Mouse (Mus musculus): ENCODE results near the gene Katnb1. TPM values are rescaled to one million over a fixed set of nuclear protein-coding genes. Genes with fewer than 3 reads are reported as not detected.

Gene Katnb1
- polyA plus RNA-seq, 1 experiment: 20.0 TPM

GRCm38 (mm10) chr8:95144631-95145015, 63.6 kb downstream of the Katnb1 start:
- no peak overlapping the region for H3K4me3 ChIP-seq

GRCm38 (mm10) chr8:95146044-95146745, 65.2 kb downstream of the Katnb1 start:
- Histone ChIP-seq H3K4me3 (no peak overlapping the region), H3ac (ENCODE audit: control insufficient read depth, insufficient read length) (no peak overlapping the region), H3K27me3 (ENCODE audit: control insufficient read depth, insufficient read depth, insufficient read length) (no peaks in the 10 kb centered on the region), H3K79me2 (ENCODE audit: control insufficient read depth, insufficient read depth) (no peaks in the 10 kb centered on the region), H3K36me3 (ENCODE audit: control insufficient read depth, insufficient read depth) (no peaks in the 10 kb centered on the region), H3K4me2 (ENCODE audit: low read depth) (no peak overlapping the region)
- TF ChIP-seq MYOG (IDR thresholded peaks at IDR 0.05; ENCODE audit: control insufficient read depth in 1 of 3, insufficient read depth in 1 of 3, insufficient read length in 2 of 3, low read depth in 2 of 3) (no peak), POLR2A (IDR thresholded peaks at IDR 0.05; ENCODE audit: insufficient read length, low read depth) (no peak), CEBPB (IDR thresholded peaks at IDR 0.05; ENCODE audit: insufficient read depth, poor library complexity, severe bottlenecking) (0 out of 2 replicates have a peak, but pooled peaks have one; percentile 17)

More at GRCm38 (mm10) chr8:95144631-95145015, 63.6 kb downstream of the Katnb1 start:
- no peak overlapping the region for H3ac ChIP-seq (ENCODE audit: control insufficient read depth, insufficient read length)
- H3K36me3 ChIP-seq (ENCODE audit: control insufficient read depth, insufficient read depth): no peaks in the 10 kb centered on the region
- no peak overlapping the region for H3K4me2 ChIP-seq (ENCODE audit: low read depth)
- TF ChIP-seq SRF (IDR thresholded peaks at IDR 0.05; ENCODE audit: control insufficient read depth, insufficient read length, low read depth) (no peak), POLR2AphosphoS2 (IDR thresholded peaks at IDR 0.05; ENCODE audit: insufficient read length, low read depth) (no peak), REST (IDR thresholded peaks at IDR 0.05; ENCODE audit: insufficient read depth, insufficient read length) (no peak), MYOG (IDR thresholded peaks at IDR 0.05; ENCODE audit: control insufficient read depth in 1 of 3, insufficient read depth in 1 of 3, insufficient read length in 2 of 3, low read depth in 2 of 3) (no peak), MAX (IDR thresholded peaks at IDR 0.05; ENCODE audit: low read depth) (no peak), POLR2A (IDR thresholded peaks at IDR 0.05; ENCODE audit: insufficient read length, low read depth) (no peak), TCF3 (IDR thresholded peaks at IDR 0.05; ENCODE audit: insufficient read length, low read depth) (no peak), MYOD1 (IDR thresholded peaks at IDR 0.05; ENCODE audit: control insufficient read depth in 1 of 3, insufficient read length in 2 of 3, low read depth in 2 of 3) (no peak), E2F4 (IDR thresholded peaks at IDR 0.05; ENCODE audit: insufficient read depth) (no peak), TCF12 (IDR thresholded peaks at IDR 0.05; ENCODE audit: insufficient read depth, poor library complexity, severe bottlenecking) (no peak), USF1 (IDR thresholded peaks at IDR 0.05; ENCODE audit: low read depth) (no peak), CEBPB (IDR thresholded peaks at IDR 0.05; ENCODE audit: insufficient read depth, poor library complexity, severe bottlenecking) (no peak)
- H3K79me2 ChIP-seq (ENCODE audit: control insufficient read depth, insufficient read depth): no peaks in the 10 kb centered on the region
- H3K27me3 ChIP-seq (ENCODE audit: control insufficient read depth, insufficient read depth, insufficient read length): no peaks in the 10 kb centered on the region

GRCm38 (mm10) chr8:95146846-95147245, 65.9 kb downstream of the Katnb1 start:
- no peaks in the 10 kb centered on the region for H3K36me3 ChIP-seq (ENCODE audit: control insufficient read depth, insufficient read depth)
- no peak for TF ChIP-seq REST (IDR thresholded peaks at IDR 0.05; ENCODE audit: insufficient read depth, insufficient read length)
- TF ChIP-seq TCF3 (IDR thresholded peaks at IDR 0.05; ENCODE audit: insufficient read length, low read depth): no peak
- TF ChIP-seq POLR2A (IDR thresholded peaks at IDR 0.05; ENCODE audit: insufficient read length, low read depth): no peak
- no peak for TF ChIP-seq MYOG (IDR thresholded peaks at IDR 0.05; ENCODE audit: control insufficient read depth in 1 of 3, insufficient read depth in 1 of 3, insufficient read length in 2 of 3, low read depth in 2 of 3)
- TF ChIP-seq USF1 (IDR thresholded peaks at IDR 0.05; ENCODE audit: low read depth): no peak
- TF ChIP-seq POLR2AphosphoS2 (IDR thresholded peaks at IDR 0.05; ENCODE audit: insufficient read length, low read depth): no peak
- no peaks in the 10 kb centered on the region for H3K27me3 ChIP-seq (ENCODE audit: control insufficient read depth, insufficient read depth, insufficient read length)
- no peaks in the 10 kb centered on the region for H3K79me2 ChIP-seq (ENCODE audit: control insufficient read depth, insufficient read depth)
- H3K4me3 ChIP-seq: no peak overlapping the region
- no peak overlapping the region for H3K4me2 ChIP-seq (ENCODE audit: low read depth)
- H3ac ChIP-seq (ENCODE audit: control insufficient read depth, insufficient read length): no peak overlapping the region

- TF ChIP-seq USF1 (IDR thresholded peaks at IDR 0.05; ENCODE audit: low read depth) (no peak), MYOD1 (IDR thresholded peaks at IDR 0.05; ENCODE audit: control insufficient read depth in 1 of 3, insufficient read length in 2 of 3, low read depth in 2 of 3) (peak in 2 of 3 experiments; percentile 3 to 62), MYOG (IDR thresholded peaks at IDR 0.05; ENCODE audit: control insufficient read depth in 1 of 3, insufficient read depth in 1 of 3, insufficient read length in 2 of 3, low read depth in 2 of 3) (peak in 1 of 3 experiments; percentile 67)
- Histone ChIP-seq H3K4me3 (no peak overlapping the region), H3ac (ENCODE audit: control insufficient read depth, insufficient read length) (no peak overlapping the region), H3K79me2 (ENCODE audit: control insufficient read depth, insufficient read depth) (no peaks in the 10 kb centered on the region), H3K27me3 (ENCODE audit: control insufficient read depth, insufficient read depth, insufficient read length) (no peaks in the 10 kb centered on the region), H3K36me3 (ENCODE audit: control insufficient read depth, insufficient read depth) (no peaks in the 10 kb centered on the region), H3K4me2 (ENCODE audit: low read depth) (no peak overlapping the region)
Measured at GRCm38 (mm10) chr8:95149426-95149825, 68.4 kb downstream of the Katnb1 start.

- no peak for TF ChIP-seq E2F4 (IDR thresholded peaks at IDR 0.05; ENCODE audit: insufficient read depth)
- TF ChIP-seq POLR2A (IDR thresholded peaks at IDR 0.05; ENCODE audit: insufficient read length, low read depth): no peak
- Histone ChIP-seq H3K4me3 (no peak overlapping the region), H3K36me3 (ENCODE audit: control insufficient read depth, insufficient read depth) (no peaks in the 10 kb centered on the region), H3K27me3 (ENCODE audit: control insufficient read depth, insufficient read depth, insufficient read length) (no peaks in the 10 kb centered on the region), H3K4me2 (ENCODE audit: low read depth) (no peak overlapping the region), H3K79me2 (ENCODE audit: control insufficient read depth, insufficient read depth) (no peaks in the 10 kb centered on the region), H3ac (ENCODE audit: control insufficient read depth, insufficient read length) (no peak overlapping the region)
Measured at GRCm38 (mm10) chr8:95150608-95151007, 69.6 kb downstream of the Katnb1 start.

Other genes with a start within 250 kb of the Katnb1 start
- 126 TPM for gene Coq9, start 242.9 kb upstream of the Katnb1 start, polyA plus RNA-seq (2012; fragmentation: generic; extraction: Trizol)
- gene Ciapin1, start 242.8 kb upstream of the Katnb1 start, polyA plus RNA-seq (2012; fragmentation: generic; extraction: Trizol): 74.9 TPM
- 102 TPM for gene Polr2c, start 223.7 kb upstream of the Katnb1 start, polyA plus RNA-seq (2012; fragmentation: generic; extraction: Trizol)
- 4.4 TPM for gene Dok4, start 204.9 kb upstream of the Katnb1 start, polyA plus RNA-seq (2012; fragmentation: generic; extraction: Trizol)
- 16.3 TPM for gene Ccdc102a, start 163.1 kb upstream of the Katnb1 start, polyA plus RNA-seq (2012; fragmentation: generic; extraction: Trizol)
- gene Adgrg5, start 157.5 kb upstream of the Katnb1 start, polyA plus RNA-seq (2012; fragmentation: generic; extraction: Trizol): not detected
- gene Adgrg1, start 106.4 kb upstream of the Katnb1 start, polyA plus RNA-seq (2012; fragmentation: generic; extraction: Trizol): 12.4 TPM
- gene Adgrg3, start 63.5 kb upstream of the Katnb1 start, polyA plus RNA-seq (2012; fragmentation: generic; extraction: Trizol): 9.1 TPM
- gene Drc7, start 26.1 kb upstream of the Katnb1 start, polyA plus RNA-seq (2012; fragmentation: generic; extraction: Trizol): 0.02 TPM
- 22.6 TPM for gene Kifc3, start 121.6 kb downstream of the Katnb1 start, polyA plus RNA-seq (2012; fragmentation: generic; extraction: Trizol)
- 0.07 TPM for gene Cngb1, start 225.4 kb downstream of the Katnb1 start, polyA plus RNA-seq (2012; fragmentation: generic; extraction: Trizol)
- not detected for gene Tepp, start 229.4 kb downstream of the Katnb1 start, polyA plus RNA-seq (2012; fragmentation: generic; extraction: Trizol)